Mouse (Mus musculus) testis, postnatal 14 days (tissue): ENCODE results near the gene Arv1.
A peak's percentile ranks its signal among the peaks of the same experiment; 100 is the strongest.

ENCODE experiments used
- DNase-seq: peaks from one replicate; pipeline ENCODE4 v3.0.0; 2021; ENCODE audit warnings: low spot score

Arv1 gene

GRCm38 (mm10) chr8:124732828-124733227, 10.9 kb downstream of the Arv1 start:
- no peak for DNase-seq

GRCm38 (mm10) chr8:124735371-124735911, 13.5 kb downstream of the Arv1 start:
- no peak for DNase-seq

GRCm38 (mm10) chr8:124739268-124739667, 17.3 kb downstream of the Arv1 start:
- no peak for DNase-seq

GRCm38 (mm10) chr8:124746661-124747060, 24.7 kb downstream of the Arv1 start:
- no peak for DNase-seq

GRCm38 (mm10) chr8:124751191-124751590, 29.3 kb downstream of the Arv1 start:
- DNase-seq: no peak

GRCm38 (mm10) chr8:124751709-124752173, 29.8 kb downstream of the Arv1 start, which contains the start of gene Fam89a:
Gene Fam89a, minus strand, starts transcription at chr8:124751832.
- peak; percentile 24 for DNase-seq

- no peak for DNase-seq
These were observed 30.5 kb downstream of the Arv1 start for GRCm38 (mm10) chr8:124752325-124752862.

- no peak for DNase-seq
These were observed 32.3 kb downstream of the Arv1 start for GRCm38 (mm10) chr8:124754101-124754791.

GRCm38 (mm10) chr8:124754792-124755190, 32.9 kb downstream of the Arv1 start:
- no peak for DNase-seq

GRCm38 (mm10) chr8:124755481-124755880, 33.5 kb downstream of the Arv1 start:
- no peak for DNase-seq

GRCm38 (mm10) chr8:124756153-124756552, 34.2 kb downstream of the Arv1 start:
- DNase-seq: no peak

GRCm38 (mm10) chr8:124756601-124757000, 34.7 kb downstream of the Arv1 start:
- no peak for DNase-seq

- no peak for DNase-seq
These were observed 36.6 kb downstream of the Arv1 start for GRCm38 (mm10) chr8:124758544-124758943.

- DNase-seq: no peak
These were observed 41.1 kb downstream of the Arv1 start for GRCm38 (mm10) chr8:124763061-124763460.

GRCm38 (mm10) chr8:124772389-124772788, 50.5 kb downstream of the Arv1 start:
- peak; percentile 22 for DNase-seq

GRCm38 (mm10) chr8:124775695-124776094, 53.8 kb downstream of the Arv1 start:
- peak; percentile 69 for DNase-seq

- DNase-seq: no peak
These were observed 58.3 kb downstream of the Arv1 start for GRCm38 (mm10) chr8:124780236-124780635.

GRCm38 (mm10) chr8:124782431-124782830, 60.5 kb downstream of the Arv1 start:
- DNase-seq: no peak

- peak; percentile 59 for DNase-seq
These were observed 61.3 kb downstream of the Arv1 start for GRCm38 (mm10) chr8:124783228-124783627.
